Mouse (Mus musculus) brain, adult 2 months (tissue): Measurements from ENCODE around the gene Ccz1.

Experiments used
- DNase-seq: peaks from one replicate; pipeline ENCODE4 v3.0.0; 2011; ENCODE audit warnings: low read depth, low spot score

Gene Ccz1

DNA sequence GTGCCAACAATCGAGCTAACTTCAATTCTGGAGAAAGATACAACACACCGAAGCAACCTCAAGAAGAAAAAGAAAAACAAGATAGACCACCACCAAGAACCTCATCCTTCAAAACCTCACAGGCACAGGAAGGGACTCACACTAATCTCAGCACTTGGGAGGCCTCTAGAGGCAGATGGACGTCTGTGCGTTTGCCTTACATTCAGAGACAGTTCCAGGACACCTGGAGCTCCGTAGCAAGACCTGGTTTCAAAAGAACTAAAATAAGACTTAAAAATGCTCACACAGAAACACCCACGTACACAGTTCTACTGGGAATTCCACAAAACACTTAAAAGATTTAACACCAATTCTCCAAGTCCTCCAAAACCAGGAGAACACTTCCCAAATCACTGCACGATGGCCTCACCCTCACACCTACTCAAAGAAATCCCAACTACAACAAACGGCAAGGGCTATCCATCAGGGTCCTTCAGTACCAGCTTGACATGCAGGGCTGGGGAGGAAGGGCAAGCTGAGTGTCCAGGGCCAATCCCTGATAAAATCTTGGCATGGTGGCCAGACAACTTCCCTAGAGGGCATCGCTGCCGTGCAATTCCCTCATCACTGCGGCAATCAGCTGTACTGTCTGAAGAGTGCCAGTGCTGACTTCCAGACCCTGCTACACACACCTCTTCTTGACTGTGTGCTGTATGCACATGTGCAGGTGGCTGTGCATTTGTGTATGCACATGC, 19.9 kb downstream of the Ccz1 start:
- DNase-seq: peak; percentile 73

GRCm38 (mm10) chr5:143993849-143994248, 20.8 kb downstream of the Ccz1 start:
- no peak for DNase-seq

DNA sequence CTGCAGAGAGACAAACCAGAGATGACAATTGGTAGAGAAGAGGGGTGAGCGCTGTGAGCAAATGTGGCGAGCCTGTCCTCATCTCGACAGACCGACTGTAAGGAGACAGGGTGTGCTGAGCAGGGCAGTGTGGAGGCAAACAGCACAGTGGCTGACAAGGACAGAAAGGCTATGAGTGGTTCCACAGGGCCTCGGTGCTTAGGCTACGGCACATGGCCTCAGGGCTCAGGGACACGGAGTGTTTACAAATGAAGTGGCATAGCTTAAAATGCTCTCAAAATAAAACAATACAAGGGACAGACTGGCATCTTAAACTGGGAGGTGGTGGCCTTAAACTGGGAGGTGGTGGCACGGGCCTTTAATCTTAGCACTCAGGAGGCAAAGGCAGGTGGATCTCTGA, 21.4 kb downstream of the Ccz1 start:
- no peak for DNase-seq

- no peak for DNase-seq
These were observed 22.0 kb downstream of the Ccz1 start for GRCm38 (mm10) chr5:143992661-143993060.

DNA sequence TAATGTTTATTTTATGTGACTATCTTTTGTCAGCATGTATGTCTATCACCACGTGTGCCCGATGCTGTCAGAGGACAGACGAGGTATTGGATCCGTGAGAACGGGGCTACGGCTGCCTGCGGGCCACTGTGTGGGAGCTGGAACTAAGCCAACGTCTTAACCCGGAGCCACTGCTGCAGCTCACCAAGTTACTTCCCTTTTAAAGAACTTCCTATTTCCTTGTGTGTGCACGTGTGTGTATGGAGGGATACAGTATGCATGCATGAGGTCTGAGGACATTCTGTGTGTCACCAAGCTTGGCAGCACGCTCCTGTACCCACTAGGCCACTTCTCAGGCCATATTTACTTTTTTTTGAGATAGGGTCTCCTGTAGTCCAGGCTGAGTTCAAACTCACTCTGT, 24.6 kb downstream of the Ccz1 start:
- no peak for DNase-seq

DNA sequence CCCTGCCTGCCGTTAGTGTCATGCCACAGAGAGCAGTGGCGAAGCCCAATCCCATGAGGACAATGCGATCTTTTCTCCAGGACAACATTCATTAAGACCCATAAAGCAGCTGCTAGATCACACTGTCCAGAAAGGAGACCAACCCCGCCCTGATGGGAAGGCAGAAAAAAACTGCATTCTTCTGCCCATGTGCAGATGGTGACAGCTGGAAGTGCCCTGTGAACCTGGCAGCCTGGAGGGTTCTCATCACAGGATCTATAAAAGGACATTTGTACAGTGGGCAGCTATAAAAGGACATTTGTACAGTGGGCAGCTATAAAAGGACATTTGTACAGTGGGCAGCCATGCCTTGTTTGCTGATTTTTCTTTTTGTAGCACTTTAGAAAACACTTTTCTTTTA, 25.6 kb downstream of the Ccz1 start:
- DNase-seq: peak; percentile 67

- DNase-seq: no peak
These were observed 27.1 kb downstream of the Ccz1 start for GRCm38 (mm10) chr5:143987596-143987995.

GRCm38 (mm10) chr5:143985381-143985780, 29.3 kb downstream of the Ccz1 start:
- DNase-seq: no peak

GRCm38 (mm10) chr5:143982361-143982760, 32.3 kb downstream of the Ccz1 start:
- no peak for DNase-seq

GRCm38 (mm10) chr5:143980858-143981257, 33.8 kb downstream of the Ccz1 start:
- peak; percentile 33 for DNase-seq

DNA sequence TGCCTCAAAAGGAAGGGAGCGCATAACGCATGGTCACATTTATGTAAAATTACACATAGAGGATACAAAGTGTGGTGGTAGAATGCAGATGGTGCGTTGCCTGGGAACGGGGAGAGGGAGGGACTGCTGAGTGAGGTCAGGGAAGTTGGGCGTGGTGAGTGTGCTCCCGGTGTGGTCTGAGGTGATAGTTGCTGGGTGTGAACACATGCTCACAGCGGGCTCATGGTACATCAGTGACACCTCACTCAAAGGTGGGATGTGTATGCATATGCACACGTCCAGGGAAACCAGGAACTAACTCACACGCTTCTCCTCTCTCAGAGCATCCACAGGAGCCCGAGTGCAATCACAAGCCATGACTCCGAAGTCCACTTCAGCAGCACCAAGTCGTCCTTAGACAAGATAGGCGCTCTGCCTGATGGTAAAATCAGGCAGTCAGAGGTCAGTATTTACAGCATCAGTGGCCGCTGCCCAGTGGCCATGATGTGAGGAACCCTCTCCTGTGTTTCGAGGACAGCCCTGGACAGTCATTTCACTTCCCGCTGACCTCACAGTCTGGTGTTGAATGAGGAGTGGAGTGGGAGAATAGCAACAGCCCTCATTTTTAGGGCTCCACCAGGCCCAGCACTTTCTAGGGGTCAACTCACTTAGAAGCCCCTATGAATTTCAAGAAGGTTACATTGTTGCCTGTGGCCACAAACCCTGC, 37.8 kb downstream of the Ccz1 start:
- peak; percentile 12 for DNase-seq

- DNase-seq: no peak
These were observed 38.4 kb downstream of the Ccz1 start for GRCm38 (mm10) chr5:143976232-143976631.

- no peak for DNase-seq
These were observed 39.1 kb downstream of the Ccz1 start for GRCm38 (mm10) chr5:143975631-143975933.

- peak; percentile 89 for DNase-seq
These were observed 39.6 kb downstream of the Ccz1 start for GRCm38 (mm10) chr5:143974931-143975630.

DNA sequence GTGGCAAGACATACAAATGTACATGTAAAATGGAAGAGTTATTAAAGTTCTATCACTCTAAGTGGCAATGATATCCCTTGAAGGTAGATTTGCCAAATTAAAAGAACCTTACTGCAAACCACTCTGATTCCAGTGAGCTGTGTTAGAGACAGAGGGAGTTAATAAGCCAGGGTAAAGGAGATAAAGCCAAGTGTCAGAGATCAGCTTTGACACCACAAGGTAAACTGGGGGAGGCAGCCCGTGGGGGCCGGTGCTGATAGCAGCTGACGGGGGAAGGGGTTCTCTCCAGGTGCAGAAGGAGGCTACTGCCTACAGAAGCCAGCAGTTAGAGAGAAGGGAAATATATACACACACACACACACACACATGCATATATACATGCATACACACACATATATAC, 42.0 kb downstream of the Ccz1 start:
- no peak for DNase-seq

GRCm38 (mm10) chr5:143966671-143967070, 48.0 kb downstream of the Ccz1 start:
- DNase-seq: no peak

DNA sequence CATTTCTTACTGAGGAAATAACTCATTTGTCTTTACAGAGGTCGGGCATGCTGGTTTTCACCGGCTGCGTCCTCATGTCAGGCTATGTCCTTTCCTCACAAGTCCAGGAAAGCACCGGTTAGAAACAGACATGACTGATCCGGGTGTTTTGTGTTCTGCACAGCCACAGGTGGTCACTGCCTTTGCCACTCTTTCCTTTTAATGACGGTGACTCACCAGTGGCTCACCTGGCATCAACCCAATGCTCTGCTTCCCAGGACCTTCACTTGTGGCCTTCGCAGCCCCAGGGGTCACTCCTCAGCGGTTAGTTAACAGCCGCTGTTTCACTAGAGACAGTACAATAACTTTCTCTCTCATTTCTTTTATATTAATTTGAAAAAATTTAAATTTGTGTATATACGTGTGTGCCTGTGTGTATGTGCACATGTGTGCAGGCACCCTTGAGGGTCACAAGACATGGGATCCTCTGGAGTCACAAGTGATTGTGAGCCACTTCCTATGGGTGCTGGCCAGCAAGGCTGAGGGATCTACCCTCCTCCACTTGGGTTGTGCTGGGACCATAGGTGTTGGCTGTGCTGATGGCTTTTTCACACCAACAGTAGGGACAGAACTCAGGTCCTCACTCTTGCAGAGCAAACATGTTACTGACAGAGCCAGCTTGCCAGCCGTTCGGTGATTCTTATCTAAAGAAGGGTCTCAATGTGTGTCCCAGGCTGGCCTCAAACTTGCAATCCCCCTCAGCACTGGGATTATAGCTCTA, 48.9 kb downstream of the Ccz1 start:
- no peak for DNase-seq

- no peak for DNase-seq
These were observed 53.5 kb downstream of the Ccz1 start for GRCm38 (mm10) chr5:143961176-143961575.

- DNase-seq: no peak
These were observed 55.1 kb downstream of the Ccz1 start for GRCm38 (mm10) chr5:143959551-143959950.

GRCm38 (mm10) chr5:143957101-143957500, 57.6 kb downstream of the Ccz1 start:
- no peak for DNase-seq

DNA sequence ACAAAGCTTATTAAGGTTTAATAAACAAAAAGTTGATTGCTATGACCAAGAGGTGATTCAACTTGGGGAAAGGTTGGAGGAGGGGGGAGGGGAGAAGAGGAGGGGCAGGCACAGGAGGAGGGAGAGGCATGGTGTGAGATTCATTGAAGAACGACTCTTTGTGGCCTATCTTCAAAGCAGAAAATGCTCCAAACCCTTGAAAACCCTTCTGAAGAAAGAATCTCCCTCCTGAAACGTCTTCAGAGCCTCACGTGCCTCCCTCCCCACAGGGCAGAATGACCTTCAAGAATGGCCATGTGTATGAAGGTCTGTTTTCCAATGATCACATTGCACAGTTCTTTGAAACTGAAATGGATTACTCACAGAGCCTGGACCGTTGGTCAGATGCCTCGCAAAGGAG, 64.7 kb downstream of the Ccz1 start:
- DNase-seq: no peak

DNA sequence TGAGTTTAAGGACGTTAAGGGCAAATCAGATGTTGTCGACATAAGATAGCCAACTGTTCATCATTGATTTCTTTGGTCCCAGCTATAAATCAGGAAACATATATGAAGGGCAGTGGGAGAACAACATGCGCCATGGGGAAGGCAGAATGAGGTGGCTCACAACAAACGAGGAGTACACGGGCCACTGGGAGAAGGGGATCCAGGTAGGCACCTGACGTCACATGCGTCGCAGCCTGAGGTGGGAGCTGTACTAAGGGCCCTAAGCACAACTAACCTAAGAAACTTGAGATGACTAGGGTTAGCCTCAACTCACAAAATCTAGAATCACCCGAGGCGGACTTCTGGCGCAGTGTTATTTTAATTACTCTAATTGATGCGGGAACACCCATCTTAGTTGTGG, 66.3 kb downstream of the Ccz1 start:
- no peak for DNase-seq
